ENCODE assay signal across 28 mouse cellular contexts in the genomic region with DNA sequence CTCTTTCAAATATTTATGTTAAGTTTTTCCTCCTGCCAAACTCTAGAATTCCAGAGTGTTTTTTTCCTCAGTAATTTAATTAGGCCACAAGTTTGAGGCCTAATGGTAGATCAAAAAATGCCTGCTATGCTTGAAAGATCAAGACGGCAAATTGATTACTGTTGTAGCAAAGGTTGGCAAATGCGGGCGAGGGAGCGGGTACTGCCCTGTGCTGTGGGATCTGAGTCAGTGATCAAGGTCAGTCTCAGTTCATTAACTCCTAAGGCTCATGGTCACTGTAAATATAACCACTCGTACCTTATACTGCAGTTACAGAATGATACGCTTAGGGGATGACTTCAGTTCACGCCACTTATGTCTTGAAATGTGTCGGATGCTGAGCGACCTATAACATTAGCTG.
A peak's percentile ranks its signal among the peaks of the same experiment; 100 is the strongest.
DNase-seq lines count a peak whose midpoint lies in the region; ATAC-seq and TF ChIP-seq lines count a peak whose summit lies in the region.
"Had no signal": no experiment of that assay in that cellular context is flagged by ENCODE, and none has a peak within 500 bp of the region (broad histone marks: within the 10 kb centered on the region; RNA-seq: fewer than 3 reads in every experiment).

No protein-coding gene starts in this region.

- H3K9me3 ChIP-seq in kidney, embryonic 15.5 days (replicated peaks): no peaks in the 10 kb centered on the region
- H3K9me3 ChIP-seq in midbrain, embryonic 11.5 days (ENCODE audit: control insufficient read depth, low read length): no peaks in the 10 kb centered on the region
- H3K9me3 ChIP-seq: embryonic facial prominence, embryonic 10.5 days; embryonic facial prominence, embryonic 15.5 days; forebrain, embryonic 15.5 days; heart, embryonic 12.5 days; limb, embryonic 13.5 days; liver, embryonic 13.5 days had no signal

- DNase-seq in adrenal gland, adult (ENCODE audit: inconsistent age in 2 of 2, low spot score in 1 of 2): peak; percentile 55 to 69
- DNase-seq in adrenal gland, adult 8-10 months: no peak
- DNase-seq in liver, adult 2 months (ENCODE audit: extremely low read depth, low read depth, low spot score): peak; percentile 67
- DNase-seq in liver: no peak
- DNase-seq in kidney, postnatal 25 days: peak; percentile 40 to 45
- no peak for DNase-seq in urinary bladder, adult 2 months (ENCODE audit: low spot score)
- no peak for DNase-seq in midbrain, embryonic 11.5 days (ENCODE audit: low spot score, missing footprints)
- DNase-seq: cerebellum, adult 8-10 months; cerebellum, postnatal 25 days; gastrocnemius, postnatal 25 days; heart, adult 2 months; liver, embryonic 13.5 days; lung, adult 18-20 months; midbrain, embryonic 14.5 days; retina, postnatal 1 day; right cerebral cortex, postnatal 14 days; thymus, postnatal 4 days had no signal

- no peak for TF ChIP-seq CTCF in liver, adult 2 months (IDR thresholded peaks at IDR 0.05; ENCODE audit: low read depth, low read length)

- 75% methylated on average over 9 of the region's 9 CpGs for WGBS in liver, adult 2 months
- WGBS in kidney, embryonic 15.5 days: 47% methylated on average over 9 of the region's 9 CpGs
- WGBS in midbrain, embryonic 11.5 days: 90% methylated on average over 9 of the region's 9 CpGs

- no peak for TF ChIP-seq POLR2A in liver, adult 2 months (IDR thresholded peaks at IDR 0.05; ENCODE audit: extremely low read depth, insufficient read depth, low read length)

- H3K36me3 ChIP-seq in liver, adult 2 months (ENCODE audit: control insufficient read depth, insufficient read depth, low read length): no peaks in the 10 kb centered on the region
- H3K36me3 ChIP-seq in kidney, embryonic 15.5 days: no peaks in the 10 kb centered on the region
- no peaks in the 10 kb centered on the region for H3K36me3 ChIP-seq in midbrain, embryonic 11.5 days (ENCODE audit: control insufficient read depth, insufficient read depth, low read length)
- H3K36me3 ChIP-seq: embryonic facial prominence, embryonic 10.5 days; embryonic facial prominence, embryonic 15.5 days; forebrain, embryonic 15.5 days; heart, embryonic 12.5 days; limb, embryonic 13.5 days; liver, embryonic 13.5 days had no signal

- no peaks in the 10 kb centered on the region for H3K79me2 ChIP-seq in liver, adult 2 months (ENCODE audit: control insufficient read depth, insufficient read depth, low read length)

- H3K27ac ChIP-seq in liver, adult 2 months (replicated peaks; ENCODE audit: insufficient read depth, low read depth, low read length): no peak overlapping the region
- H3K27ac ChIP-seq in kidney, embryonic 15.5 days: no peak overlapping the region
- H3K27ac ChIP-seq in midbrain, embryonic 11.5 days (ENCODE audit: low read depth, low read length): no peak overlapping the region
- H3K27ac ChIP-seq: embryonic facial prominence, embryonic 10.5 days; embryonic facial prominence, embryonic 15.5 days; forebrain, embryonic 15.5 days; heart, adult 2 months; hindbrain, embryonic 14.5 days; limb, embryonic 13.5 days; liver, embryonic 13.5 days; macrophage had no signal

- H3K4me3 ChIP-seq in liver, adult 2 months (ENCODE audit: insufficient read depth, low read depth, low read length): no peak overlapping the region
- no peak overlapping the region for H3K4me3 ChIP-seq in kidney, embryonic 15.5 days (replicated peaks)
- H3K4me3 ChIP-seq in midbrain, embryonic 11.5 days (ENCODE audit: low read depth, low read length): no peak overlapping the region
- H3K4me3 ChIP-seq: embryonic facial prominence, embryonic 10.5 days; embryonic facial prominence, embryonic 15.5 days; forebrain, embryonic 15.5 days; heart, adult 2 months; heart, embryonic 12.5 days; limb, embryonic 13.5 days; liver, embryonic 13.5 days had no signal

- H3K27me3 ChIP-seq in liver, adult 2 months (ENCODE audit: control insufficient read depth, insufficient read depth, low read length): no peaks in the 10 kb centered on the region
- H3K27me3 ChIP-seq in kidney, embryonic 15.5 days: peaks cover 66% of the 10 kb centered on the region
- no peaks in the 10 kb centered on the region for H3K27me3 ChIP-seq in midbrain, embryonic 11.5 days (ENCODE audit: control insufficient read depth, insufficient read depth, low read length)
- H3K27me3 ChIP-seq: CH12.LX; embryonic facial prominence, embryonic 15.5 days; forebrain, embryonic 15.5 days; heart, embryonic 12.5 days; liver, embryonic 13.5 days had no signal

- ATAC-seq in kidney, embryonic 15.5 days (replicated peaks; ENCODE audit: low FRiP score): peak; percentile 71
- ATAC-seq in midbrain, embryonic 11.5 days (ENCODE audit: low FRiP score): no peak
- ATAC-seq: forebrain, embryonic 15.5 days; inflammation-experienced regulatory T-cells, adult 6 months; lung, postnatal 0 days had no signal

- H3K9ac ChIP-seq in liver, adult 2 months (ENCODE audit: low read depth, low read length): no peak overlapping the region
- H3K9ac ChIP-seq in kidney, embryonic 15.5 days: no peak overlapping the region
- H3K9ac ChIP-seq in midbrain, embryonic 11.5 days (ENCODE audit: low read length): no peak overlapping the region
- H3K9ac ChIP-seq: embryonic facial prominence, embryonic 15.5 days; forebrain, embryonic 15.5 days; heart, embryonic 12.5 days; hindbrain, embryonic 14.5 days; limb, embryonic 13.5 days; liver, embryonic 13.5 days had no signal

- H3K4me1 ChIP-seq in liver, adult 2 months (ENCODE audit: control insufficient read depth, insufficient read depth, low read length): 0 out of 2 replicates have a peak, but pooled peaks cover 2% of the 10 kb centered on the region
- H3K4me1 ChIP-seq in kidney, embryonic 15.5 days: peaks cover 26% of the 10 kb centered on the region
- H3K4me1 ChIP-seq in midbrain, embryonic 11.5 days (ENCODE audit: control insufficient read depth, insufficient read depth, low read length): no peaks in the 10 kb centered on the region
- H3K4me1 ChIP-seq: forebrain, embryonic 15.5 days had no signal

- no peak overlapping the region for H3K4me2 ChIP-seq in kidney, embryonic 15.5 days
- H3K4me2 ChIP-seq in midbrain, embryonic 11.5 days: no peak overlapping the region
- H3K4me2 ChIP-seq: embryonic facial prominence, embryonic 15.5 days; forebrain, embryonic 15.5 days; heart, embryonic 12.5 days; hindbrain, embryonic 14.5 days; limb, embryonic 13.5 days; liver, embryonic 13.5 days had no signal

Comparison
In these comparisons a context has a peak if more than half of its experiments do, and no peak if none do; other contexts are left out.
1. DNase-seq: peak in adrenal gland, adult (2 of 2), liver, adult 2 months (single experiment) and kidney, postnatal 25 days (2 of 2); none in adrenal gland, adult 8-10 months (single experiment), liver (single experiment), urinary bladder, adult 2 months (single experiment) and midbrain, embryonic 11.5 days (single experiment).